Mouse (Mus musculus) heart, adult 2 months (tissue): ENCODE data around the gene Ptpro.

Source experiments
- CTCF ChIP-seq: fragments of 200-600 bp; IDR thresholded peaks from 2 replicates; pipeline ENCODE4 v1.8.1; 2022; ENCODE audit warnings: antibody characterized with exemption, mild to moderate bottlenecking, moderate library complexity
- POLR2A ChIP-seq: fragments of 200-500 bp; IDR thresholded peaks from 2 replicates; pipeline ENCODE4 v1.6.1; 2011; ENCODE audit warnings: mild to moderate bottlenecking, low read depth, low read length, control low read depth; ENCODE audit not compliant: insufficient read depth

DNA sequence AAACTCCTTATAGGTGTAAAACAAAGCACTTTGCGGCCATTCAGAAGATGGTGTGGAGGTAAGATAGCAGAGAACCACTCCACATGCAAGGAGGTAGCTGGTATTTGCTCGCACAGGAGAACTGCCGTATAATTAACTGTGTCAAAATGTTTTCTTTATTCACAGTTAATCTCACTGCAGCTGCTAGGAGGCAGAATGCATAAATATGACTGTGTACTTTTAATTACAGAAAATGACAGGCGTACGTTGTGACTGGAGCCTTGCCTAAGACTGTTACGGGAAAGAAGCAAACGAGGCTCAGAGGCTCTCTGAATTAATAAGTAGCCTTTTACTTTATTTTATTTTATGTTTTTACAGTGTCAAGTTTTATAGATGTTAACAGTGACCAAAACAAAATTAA is 27.5 kb downstream of the Ptpro start:
- no peak for TF ChIP-seq POLR2A
- TF ChIP-seq CTCF = no peak
